8 mouse cellular contexts compared by ENCODE assay signal in genomic region chrX:42153056-42153455, GRCm38 (mm10). TPM values are rescaled to one million over a fixed set of nuclear protein-coding genes. Genes with fewer than 3 reads are reported as not detected.
A peak's percentile ranks its signal among the peaks of the same experiment; 100 is the strongest.
DNase-seq lines count a peak whose midpoint lies in the region; ATAC-seq and TF ChIP-seq lines count a peak whose summit lies in the region.

No protein-coding gene starts in this region.

- no peak for ATAC-seq in embryonic facial prominence, embryonic 15.5 days (ENCODE audit: insufficient number of reproducible peaks, low FRiP score, low TSS enrichment, low read depth)
- ATAC-seq in limb, embryonic 11.5 days (ENCODE audit: insufficient number of reproducible peaks, low FRiP score, low TSS enrichment, low read depth), result no peak
- no peak for ATAC-seq in neural tube, embryonic 12.5 days (ENCODE audit: low FRiP score, low read depth)

- DNase-seq in layer of hippocampus, adult 2 months (ENCODE audit: low spot score in 2 of 2), result no peak
- DNase-seq in layer of hippocampus, postnatal 25 days (ENCODE audit: extremely low spot score in 1 of 2, low spot score in 1 of 2), result no peak
- no peak for DNase-seq in limb, embryonic 11.5 days (ENCODE audit: low spot score)
- DNase-seq in ovary, postnatal 10 days (ENCODE audit: low spot score), result no peak
- no peak for DNase-seq in urinary bladder, adult 18-20 months (ENCODE audit: low spot score in 2 of 2)
- DNase-seq in ovary, postnatal 14 days (ENCODE audit: low spot score), result no peak

- H3K27me3 ChIP-seq in embryonic facial prominence, embryonic 15.5 days, result no peaks in the 10 kb centered on the region
- no peaks in the 10 kb centered on the region for H3K27me3 ChIP-seq in limb, embryonic 11.5 days (ENCODE audit: control insufficient read depth, insufficient read depth, low read length)
- H3K27me3 ChIP-seq in neural tube, embryonic 12.5 days (replicated peaks), result no peaks in the 10 kb centered on the region

- H3K4me2 ChIP-seq in embryonic facial prominence, embryonic 15.5 days (replicated peaks), result peak overlapping the region; percentile 40
- H3K4me2 ChIP-seq in limb, embryonic 11.5 days (ENCODE audit: low read depth, severe bottlenecking), result peak overlapping the region; percentile 48
- peak overlapping the region; percentile 57 for H3K4me2 ChIP-seq in neural tube, embryonic 12.5 days (replicated peaks)

- TF ChIP-seq CTCF in layer of hippocampus, adult 2 months (conservative IDR thresholded peaks at IDR 0.05), result no peak

- H3K9me3 ChIP-seq in embryonic facial prominence, embryonic 15.5 days (replicated peaks), result no peaks in the 10 kb centered on the region
- no peaks in the 10 kb centered on the region for H3K9me3 ChIP-seq in limb, embryonic 11.5 days (ENCODE audit: control insufficient read depth, low read length)
- no peaks in the 10 kb centered on the region for H3K9me3 ChIP-seq in neural tube, embryonic 12.5 days

- peak overlapping the region; percentile 89; the same call in 1 of the 2 replicates for H3K27ac ChIP-seq in layer of hippocampus, adult 2 months
- H3K27ac ChIP-seq in embryonic facial prominence, embryonic 15.5 days (replicated peaks), result no peak overlapping the region
- H3K27ac ChIP-seq in limb, embryonic 11.5 days (replicated peaks; ENCODE audit: low read depth, low read length), result no peak overlapping the region
- H3K27ac ChIP-seq in neural tube, embryonic 12.5 days, result no peak overlapping the region

- H3K36me3 ChIP-seq in embryonic facial prominence, embryonic 15.5 days, result no peaks in the 10 kb centered on the region
- no peaks in the 10 kb centered on the region for H3K36me3 ChIP-seq in limb, embryonic 11.5 days (ENCODE audit: control insufficient read depth, insufficient read depth, low read length)
- H3K36me3 ChIP-seq in neural tube, embryonic 12.5 days, result no peaks in the 10 kb centered on the region

- peak overlapping the region; percentile 63; the same call in 1 of the 2 replicates for H3K4me3 ChIP-seq in layer of hippocampus, adult 2 months
- peak overlapping the region; percentile 59 for H3K4me3 ChIP-seq in embryonic facial prominence, embryonic 15.5 days (replicated peaks)
- H3K4me3 ChIP-seq in limb, embryonic 11.5 days (ENCODE audit: low read depth, low read length), result peak overlapping the region; percentile 20; the same call in 1 of the 2 replicates
- no peak overlapping the region for H3K4me3 ChIP-seq in neural tube, embryonic 12.5 days

- no peaks in the 10 kb centered on the region for H3K4me1 ChIP-seq in embryonic facial prominence, embryonic 15.5 days
- no peaks in the 10 kb centered on the region for H3K4me1 ChIP-seq in limb, embryonic 11.5 days (ENCODE audit: control insufficient read depth, insufficient read depth, low read length)
- no peaks in the 10 kb centered on the region for H3K4me1 ChIP-seq in neural tube, embryonic 12.5 days

- 18% methylated on average over 4 of the region's 4 CpGs for WGBS in embryonic facial prominence, embryonic 15.5 days
- WGBS in limb, embryonic 11.5 days, result 22% methylated on average over 4 of the region's 4 CpGs
- 34% methylated on average over 4 of the region's 4 CpGs for WGBS in neural tube, embryonic 12.5 days

- H3K9ac ChIP-seq in embryonic facial prominence, embryonic 15.5 days, result no peak overlapping the region
- no peak overlapping the region for H3K9ac ChIP-seq in limb, embryonic 11.5 days (ENCODE audit: low read length)
- no peak overlapping the region for H3K9ac ChIP-seq in neural tube, embryonic 12.5 days

RNA-seq across cellular contexts. Expression of gene Stag2, which starts 3.9 kb away (rescaled TPM):
- 10 to 100 TPM; 49.6 to 53.4 TPM for total RNA-seq in layer of hippocampus, adult 2 months (2021)
- total RNA-seq in layer of hippocampus, postnatal 25 days (2021), result 10 to 100 TPM; 50.9 to 55.5 TPM
- polyA plus RNA-seq in embryonic facial prominence, embryonic 15.5 days (2015; fragmentation: Nextera tagmentation; extraction: Ambion mirVana), result 34.1 and 39.0 TPM in 2 replicates
- polyA plus RNA-seq in limb, embryonic 11.5 days (2014; fragmentation: Nextera tagmentation; extraction: Ambion mirVana), result 58.7 and 68.8 TPM in 2 replicates
- polyA plus RNA-seq in neural tube, embryonic 12.5 days (2016; fragmentation: Nextera tagmentation; extraction: Ambion mirVana), result 36.9 and 37.5 TPM in 2 replicates
